Mouse (Mus musculus) CD4-positive helper T cell, adult 2 months (primary cell): ENCODE results near the gene Adam19.

ENCODE experiments used
- DNase-seq: peaks from one replicate; pipeline ENCODE4 v3.0.0-alpha.2; 2012; ENCODE audit warnings: low read depth, missing footprints, low spot score

The Adam19 gene

DNA sequence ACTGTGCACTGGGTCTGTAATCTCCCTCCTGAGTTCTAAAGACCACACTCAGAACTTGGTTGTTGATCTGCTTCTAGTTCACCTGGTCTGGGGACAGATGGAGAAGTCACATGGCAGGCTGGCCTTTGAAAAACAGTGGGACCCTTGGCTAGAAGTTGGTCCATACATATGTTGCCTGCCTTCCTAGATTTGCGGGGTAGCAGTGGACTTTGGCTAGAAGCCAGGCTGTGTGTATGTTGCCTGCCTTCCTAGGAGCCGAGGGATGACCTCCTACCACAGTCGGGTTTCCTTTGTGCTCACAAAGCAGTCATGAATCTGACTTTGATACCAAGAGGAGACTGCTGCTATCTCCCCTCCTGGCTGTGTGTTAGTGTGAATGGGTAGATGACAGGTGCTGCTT is 41.3 kb downstream of the Adam19 start:
- DNase-seq = no peak

DNA sequence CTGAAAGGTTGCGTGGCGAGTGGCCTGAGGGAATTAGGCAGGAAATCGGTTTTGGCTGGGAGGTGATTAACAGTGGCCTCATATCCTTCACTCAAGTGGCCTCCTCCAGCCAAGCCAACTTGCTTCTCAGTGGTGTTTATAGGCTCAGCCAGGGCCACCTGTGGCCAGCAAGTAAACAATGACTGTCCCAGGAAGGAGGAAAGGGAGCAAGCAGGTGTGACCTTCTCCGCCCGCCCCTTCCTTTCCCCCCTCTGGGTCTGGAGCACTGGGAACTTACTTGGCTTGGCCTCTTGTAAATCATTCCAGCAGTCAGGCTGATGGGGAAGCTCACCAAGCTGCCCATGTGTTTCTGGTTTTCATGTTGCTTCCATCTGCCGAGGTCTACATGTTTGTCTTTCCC is 46.3 kb downstream of the Adam19 start:
- DNase-seq = no peak

DNA sequence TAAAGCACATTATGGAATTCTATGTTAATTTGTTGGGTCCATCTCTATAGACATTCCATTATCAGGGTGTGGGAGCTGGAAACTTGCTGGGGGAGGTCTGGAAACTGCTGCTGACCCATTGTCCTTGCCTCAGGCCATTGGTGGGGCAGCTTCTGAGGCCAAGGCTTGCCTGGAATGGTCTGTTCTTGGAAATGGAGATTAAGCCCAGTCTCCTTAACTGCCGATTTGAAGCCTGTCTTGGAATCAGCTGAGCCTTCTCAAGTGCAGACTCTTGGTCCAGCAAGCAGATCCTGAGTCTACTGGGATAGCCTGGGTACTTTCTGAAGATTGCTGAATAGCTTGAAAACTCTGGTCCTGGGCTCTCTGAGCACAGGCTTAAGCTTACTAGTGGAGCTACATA is 51.3 kb downstream of the Adam19 start:
- no peak for DNase-seq

DNA sequence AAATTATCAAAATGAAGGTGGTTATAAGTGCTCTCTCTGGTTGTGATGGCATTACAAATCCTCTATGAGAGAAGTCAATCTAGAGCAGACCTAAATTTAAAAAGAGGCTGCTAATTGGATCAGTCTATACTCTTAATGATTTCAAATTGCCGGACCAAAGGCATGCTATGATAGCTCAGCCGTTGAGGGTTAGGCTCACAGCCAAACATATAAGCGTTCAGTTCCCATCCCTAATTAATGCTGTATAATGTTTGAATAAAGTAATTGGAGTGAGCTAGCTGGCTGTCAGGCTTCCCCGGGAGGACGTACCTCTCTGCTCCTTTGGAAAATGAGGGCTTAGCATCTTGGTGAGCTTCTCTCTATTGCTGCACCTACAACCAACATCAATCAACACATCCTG is 53.4 kb downstream of the Adam19 start:
- DNase-seq = no peak

DNA sequence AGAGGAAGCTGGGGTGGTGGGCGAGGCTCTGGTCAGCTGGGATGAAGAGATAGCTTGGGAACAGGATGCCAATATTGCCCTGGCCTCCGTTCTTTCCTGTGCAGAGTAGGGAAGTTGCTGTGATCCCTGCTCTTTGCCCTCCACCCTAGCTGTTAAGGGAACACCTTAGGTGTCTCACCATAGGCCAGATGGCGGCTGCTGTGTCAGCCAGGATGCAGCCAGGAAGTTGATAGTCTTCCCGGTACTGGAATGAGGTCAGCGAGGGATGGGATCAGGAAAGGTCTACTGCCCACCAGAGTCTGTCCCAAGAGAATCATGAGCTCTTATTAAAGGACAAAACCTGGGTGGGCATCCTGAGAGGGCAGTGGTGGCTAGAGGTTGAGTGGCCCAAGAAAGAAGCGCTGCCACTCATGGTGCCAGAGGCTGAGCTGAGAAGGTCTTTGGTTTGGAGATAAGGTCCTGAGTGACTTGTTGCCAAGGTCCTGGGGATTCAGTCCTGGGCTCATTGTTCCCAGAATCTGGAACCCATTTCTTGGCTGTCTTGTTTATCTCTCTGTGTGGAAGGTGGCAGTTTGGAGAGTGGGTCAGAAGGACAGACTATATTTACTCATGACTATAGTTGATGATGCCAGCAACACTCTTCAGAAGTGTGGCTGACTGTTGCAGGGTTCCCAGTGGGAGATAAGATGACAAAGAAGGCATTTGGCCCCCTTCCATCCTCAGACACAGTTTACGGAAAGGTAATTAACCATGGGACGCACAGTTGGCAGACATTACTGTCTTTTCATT is 54.6 kb downstream of the Adam19 start:
- DNase-seq = no peak

DNA sequence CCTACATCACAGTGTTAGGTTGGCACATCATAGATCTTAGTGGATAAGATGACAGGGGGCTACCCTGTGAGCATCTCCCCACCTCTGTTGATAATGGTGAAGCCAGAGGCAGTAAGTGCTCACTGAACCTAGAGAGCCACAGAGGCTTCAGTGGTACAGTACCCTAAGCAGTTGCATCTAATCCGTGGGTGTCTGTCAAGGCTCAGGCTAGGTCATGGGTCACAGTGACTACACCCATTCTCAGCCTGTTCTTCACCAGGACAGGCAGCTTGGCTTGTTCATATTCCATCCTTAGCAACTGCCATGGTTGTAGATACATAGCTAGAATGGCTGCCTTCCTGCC is 55.1 kb downstream of the Adam19 start:
- DNase-seq = no peak

DNA sequence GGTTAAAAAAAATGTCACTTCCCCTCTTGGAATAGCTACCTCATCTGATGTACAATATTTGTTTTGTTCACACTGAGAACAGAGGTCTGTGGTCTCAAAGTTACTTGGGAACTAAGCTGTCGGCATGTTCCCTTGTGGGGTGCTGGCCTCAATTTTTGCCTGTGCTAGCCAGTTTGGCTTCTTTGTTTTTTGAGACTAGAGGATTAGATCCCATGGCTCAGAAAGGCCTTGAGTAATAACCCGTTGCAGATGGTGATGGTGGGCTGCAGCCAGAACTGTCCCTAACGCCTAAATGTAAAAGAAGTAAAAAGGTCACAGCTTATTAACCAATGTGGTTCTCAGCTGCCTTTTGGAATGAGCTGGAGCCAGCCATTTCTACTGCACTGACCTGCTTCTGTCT is 57.4 kb downstream of the Adam19 start:
- no peak for DNase-seq

DNA sequence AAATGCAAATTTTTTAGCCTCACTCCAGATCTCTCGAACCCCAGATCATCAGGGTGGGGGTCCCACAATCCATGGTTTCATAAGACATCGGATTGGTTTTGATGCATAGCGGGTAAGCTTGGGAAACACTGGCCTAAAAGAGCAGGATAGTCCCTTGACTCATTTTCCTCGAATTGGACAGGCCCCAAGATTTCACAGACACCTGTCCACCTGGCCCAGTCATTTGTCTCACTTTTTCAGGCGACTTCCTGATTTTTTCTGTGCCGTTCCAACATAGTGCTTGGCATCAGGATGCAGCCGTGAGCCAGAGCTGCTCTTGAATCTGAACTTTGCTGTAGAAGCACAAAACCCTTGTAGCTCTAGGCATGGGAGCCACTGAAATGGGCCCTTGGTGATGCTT is 58.4 kb downstream of the Adam19 start:
- DNase-seq = no peak

DNA sequence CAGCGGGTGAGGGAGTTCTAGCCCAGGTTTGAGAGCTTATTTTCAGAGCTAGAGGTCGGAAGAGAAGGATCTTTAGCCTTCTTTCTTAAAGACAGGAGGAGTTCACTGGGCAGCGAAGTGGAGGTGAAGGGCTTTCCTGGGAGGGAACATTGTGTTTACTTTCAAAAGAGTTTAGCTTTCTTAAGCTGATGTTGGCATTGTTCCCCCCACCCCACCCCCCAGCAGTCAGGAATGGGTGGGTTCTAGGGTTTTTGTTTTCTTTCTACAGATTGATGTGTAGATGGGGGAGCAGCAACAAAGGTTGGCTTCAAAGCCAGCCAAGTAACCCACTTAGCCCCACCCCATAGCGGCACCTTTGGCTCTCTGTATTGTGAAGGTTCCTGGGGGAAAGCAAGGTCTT is 59.2 kb downstream of the Adam19 start:
- DNase-seq = no peak

DNA sequence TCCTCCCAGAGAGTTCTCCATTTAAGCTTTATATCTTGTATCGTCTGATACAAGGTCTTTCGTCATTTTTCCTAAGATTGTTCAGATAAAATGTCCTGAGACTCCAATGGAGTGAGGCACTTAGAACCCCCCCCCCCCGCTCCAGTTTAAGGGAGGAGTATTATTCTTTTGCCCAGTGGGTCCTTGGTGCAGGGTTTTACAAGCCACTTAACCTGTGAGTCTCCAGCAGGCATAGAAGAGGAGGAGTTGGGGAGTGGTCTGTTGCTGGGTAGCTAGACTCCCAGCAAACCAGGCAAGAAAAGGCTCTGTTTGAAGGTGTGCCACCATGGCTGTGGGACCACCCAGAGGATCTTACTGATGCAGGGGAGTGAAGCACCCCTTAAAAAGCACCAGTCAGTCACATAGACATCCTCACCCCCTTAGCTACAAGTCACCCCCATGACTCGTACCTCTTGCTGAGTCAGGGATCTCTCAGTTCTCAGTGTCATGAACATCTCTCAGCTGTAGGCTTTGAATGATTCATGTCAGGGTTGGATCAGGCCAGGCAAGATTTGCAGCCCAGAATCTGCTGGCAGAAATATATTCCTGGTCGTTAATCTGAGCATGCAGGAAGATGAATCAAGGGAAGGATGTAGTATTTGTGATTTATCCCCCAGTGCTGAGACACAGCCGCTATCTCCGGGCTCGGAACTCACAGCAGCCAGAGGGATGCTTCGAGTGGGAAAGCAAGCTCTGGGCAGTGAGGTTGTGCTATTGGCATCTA is 59.8 kb downstream of the Adam19 start:
- no peak for DNase-seq

DNA sequence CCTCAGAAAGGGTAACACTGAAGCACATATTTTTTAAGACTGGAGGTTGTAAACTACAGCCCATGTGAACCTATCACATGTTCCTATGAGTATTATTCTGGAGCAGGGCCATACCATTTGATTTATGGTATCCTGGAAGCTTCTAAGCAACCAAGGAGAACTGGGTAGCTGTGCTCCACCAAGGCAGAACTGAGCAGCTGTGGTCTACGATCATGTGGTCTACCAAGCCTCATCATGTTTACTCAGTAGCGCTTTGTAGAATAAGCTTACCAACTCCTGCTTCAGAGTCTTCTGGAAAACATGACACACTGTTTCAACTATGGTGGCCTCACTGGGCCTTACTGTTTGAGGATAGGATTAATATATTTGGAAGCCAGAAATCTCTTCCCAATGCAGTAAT is 60.7 kb downstream of the Adam19 start:
- DNase-seq = no peak

DNA sequence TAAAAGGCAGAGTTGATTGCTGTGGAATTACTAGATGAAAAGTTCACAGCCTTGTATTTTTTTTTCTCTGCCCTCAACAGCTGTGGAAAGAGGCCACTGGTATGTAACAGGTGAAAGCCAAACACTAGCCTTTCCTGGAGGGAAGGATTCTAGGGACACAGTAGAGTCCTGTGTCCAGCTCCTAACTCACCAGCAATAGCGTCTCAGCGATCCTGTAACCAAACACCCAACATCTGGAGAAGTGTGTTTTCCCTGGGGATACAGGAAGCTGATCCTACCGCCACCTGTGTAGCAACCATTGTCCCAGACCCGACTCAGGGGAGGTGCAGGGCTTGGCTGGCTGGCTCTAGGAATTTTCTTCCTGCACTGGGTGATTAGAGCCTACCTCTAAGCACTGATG is 63.8 kb downstream of the Adam19 start:
- no peak for DNase-seq

DNA sequence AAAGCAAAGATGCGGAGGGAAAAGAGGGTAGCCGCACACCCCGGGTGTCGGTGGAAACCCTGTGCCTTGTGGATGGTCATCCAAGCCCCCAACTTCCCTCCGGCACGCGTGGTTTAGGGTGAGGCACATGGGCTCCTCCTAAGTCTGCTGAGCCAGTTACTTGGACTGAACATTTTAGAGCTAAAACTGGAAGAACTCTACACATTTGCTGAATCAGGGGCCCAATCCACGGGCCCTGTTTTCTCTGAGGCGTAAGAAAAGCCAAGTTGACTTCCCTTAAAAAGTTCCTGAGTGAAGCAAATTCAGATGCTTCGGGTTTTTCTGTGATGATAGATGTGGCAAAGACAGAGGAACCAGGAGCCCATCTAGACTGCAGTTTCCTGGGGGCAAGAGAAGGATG is 64.3 kb downstream of the Adam19 start:
- no peak for DNase-seq

DNA sequence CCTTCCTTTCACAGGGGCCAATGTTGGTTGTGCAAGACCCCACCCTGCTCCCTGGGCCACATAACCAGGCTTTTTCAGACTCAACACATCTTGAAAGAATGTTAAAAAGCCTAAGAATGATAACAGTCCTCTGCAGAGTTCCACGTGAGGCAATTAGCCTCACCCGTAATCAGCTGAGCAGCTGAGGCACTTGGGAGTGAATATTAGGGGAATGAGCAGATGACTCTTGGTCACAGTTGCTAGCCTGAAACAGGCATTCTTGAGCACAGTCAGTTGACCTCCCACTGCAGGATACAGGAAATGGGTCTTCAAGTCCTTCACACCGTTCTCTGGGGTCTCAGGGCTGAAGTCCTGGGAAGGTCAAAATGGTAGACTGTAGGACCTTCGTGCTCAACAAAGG is 65.9 kb downstream of the Adam19 start:
- DNase-seq = no peak

DNA sequence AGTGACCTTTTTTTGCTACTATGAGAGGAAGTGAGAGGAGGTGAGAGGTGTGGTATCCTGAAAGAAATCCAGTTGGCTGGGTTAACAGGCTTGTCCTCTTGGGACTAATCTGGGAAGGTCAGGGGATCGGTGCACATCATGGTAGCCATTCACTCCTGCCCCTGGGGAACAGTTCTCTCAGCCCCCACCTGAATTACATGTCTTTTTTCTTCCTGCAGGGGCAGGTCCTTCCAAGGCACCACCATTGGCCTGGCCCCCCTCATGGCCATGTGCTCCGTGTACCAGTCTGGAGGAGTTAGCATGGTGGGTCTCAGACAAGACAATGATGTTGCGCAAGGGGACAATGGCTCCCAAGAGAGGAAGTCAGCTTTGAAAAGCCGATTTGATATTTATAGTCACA is 67.1 kb downstream of the Adam19 start:
- DNase-seq = no peak

DNA sequence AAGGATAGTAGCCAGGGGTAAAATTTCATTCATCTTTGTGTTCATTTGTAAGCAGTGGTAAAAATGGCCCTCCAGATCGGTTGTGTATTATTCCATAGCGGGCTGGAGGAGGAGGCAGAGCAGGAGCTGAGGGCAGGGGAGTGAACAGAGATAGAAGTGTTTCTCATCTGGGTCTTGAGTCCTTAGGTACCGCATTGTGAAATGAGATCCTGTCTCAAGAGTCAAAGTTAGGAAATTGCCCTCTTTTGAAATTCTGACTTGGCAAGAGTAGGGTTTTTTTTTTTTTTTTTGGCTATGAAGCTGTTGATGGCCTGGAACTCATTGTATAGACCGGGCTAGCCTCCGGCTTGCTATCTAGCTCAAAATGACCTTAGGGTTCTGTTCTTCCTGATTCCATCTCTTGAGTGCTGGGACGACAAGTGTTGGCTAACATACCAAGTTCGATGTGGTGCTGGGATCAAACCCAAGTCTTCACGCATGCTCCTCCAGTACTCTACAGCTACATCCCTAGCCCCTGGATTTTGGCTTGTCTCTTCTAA is 67.6 kb downstream of the Adam19 start:
- no peak for DNase-seq

DNA sequence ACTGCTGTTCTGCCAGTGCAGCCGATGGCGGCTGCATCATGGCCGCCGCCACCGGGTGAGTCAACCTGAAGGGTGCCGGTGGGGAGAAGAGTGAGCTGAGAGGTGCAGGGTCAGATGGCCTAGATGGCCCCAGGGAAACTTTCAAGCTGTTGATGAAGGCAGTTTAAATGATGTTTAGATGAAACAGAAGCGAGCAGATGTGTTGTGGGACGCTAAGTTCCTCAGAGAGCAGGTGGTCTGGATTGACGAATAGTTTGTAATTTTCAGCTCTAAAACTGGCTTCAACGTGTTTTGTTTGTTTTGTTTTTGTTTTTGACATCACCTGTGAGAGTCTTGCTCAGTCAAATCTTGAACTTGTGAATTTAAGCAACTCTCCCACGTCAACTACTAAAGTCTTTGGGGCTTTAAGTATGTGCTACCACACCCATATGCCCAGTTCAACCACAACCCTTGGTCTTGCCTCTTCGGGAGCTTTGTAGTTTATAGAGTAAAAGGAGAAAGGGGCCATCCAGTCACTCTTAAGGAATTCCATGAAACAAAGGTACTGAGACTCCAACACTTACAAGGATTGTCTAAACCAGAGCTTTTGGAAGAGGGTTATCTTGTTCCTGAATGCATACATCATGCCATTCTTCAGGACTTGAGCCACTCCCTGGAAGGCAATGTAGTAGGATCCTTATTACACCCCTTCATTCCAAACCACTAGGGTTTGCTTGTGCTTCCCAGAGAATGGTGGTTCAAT is 69.5 kb downstream of the Adam19 start:
- DNase-seq = no peak

DNA sequence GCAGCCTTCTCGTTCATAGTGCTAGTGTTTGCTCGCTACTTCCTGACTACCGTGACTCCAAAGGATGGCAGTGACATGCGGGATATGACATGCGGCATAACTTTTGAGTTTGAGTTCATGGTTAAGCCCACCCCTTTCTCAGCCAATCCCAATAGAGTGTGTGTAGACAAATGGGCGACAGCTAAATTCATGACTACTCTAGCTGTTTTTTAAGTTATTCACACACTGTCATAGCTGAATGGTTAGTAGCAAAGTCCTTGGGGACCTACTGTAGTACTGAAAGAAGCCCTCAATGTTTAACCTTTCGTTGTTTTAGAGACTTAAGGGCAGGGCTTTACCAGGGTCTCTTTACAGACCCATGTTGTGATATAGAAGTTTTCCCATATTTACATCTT is 70.0 kb downstream of the Adam19 start:
- peak; percentile 30 for DNase-seq

DNA sequence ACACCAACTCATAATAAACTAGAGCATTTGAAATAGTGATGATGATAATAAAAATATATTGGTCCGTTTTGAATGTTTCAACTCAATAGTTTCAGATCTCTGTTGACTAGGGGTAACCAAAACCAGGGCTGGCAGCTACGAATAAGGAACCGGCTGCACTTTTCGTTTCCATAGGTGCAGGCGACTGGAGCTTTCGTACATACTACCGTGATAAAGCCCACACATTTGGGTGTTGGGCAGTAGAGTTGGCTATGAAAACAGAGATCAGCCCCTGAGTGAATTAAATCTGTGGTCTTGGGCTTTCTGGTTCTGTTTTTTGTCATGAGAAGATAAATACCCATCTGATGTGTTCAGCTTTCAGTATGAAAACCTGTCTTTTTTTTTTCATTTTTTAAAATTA is 70.5 kb downstream of the Adam19 start:
- DNase-seq = peak; percentile 34

DNA sequence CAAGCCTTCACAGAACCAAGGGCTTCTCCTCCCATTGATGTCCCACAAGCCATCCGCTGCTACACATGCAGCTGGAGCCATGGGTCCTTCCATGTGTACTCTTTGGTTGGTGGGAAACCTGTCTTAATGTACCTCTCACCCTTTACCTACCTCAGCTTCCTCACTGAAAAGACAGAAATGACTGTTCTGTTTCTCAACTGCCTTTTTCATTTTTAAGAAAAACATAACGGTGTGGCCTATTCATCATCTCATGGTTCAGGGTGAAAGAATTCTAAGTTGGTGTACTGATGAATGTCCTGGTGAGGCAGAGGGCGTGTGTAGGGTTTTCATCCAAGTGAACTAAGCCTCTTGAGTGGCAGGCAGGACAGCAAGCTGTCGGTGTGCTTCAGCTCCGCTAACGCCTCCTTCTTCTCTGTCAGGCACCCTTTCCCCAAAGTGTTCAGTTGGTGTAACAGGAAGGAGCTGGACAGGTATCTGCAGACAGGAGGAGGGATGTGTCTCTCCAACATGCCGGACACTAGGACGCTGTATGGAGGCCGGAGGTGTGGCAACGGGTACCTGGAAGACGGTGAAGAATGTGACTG is 71.1 kb downstream of the Adam19 start:
- peak; percentile 31 for DNase-seq

DNA sequence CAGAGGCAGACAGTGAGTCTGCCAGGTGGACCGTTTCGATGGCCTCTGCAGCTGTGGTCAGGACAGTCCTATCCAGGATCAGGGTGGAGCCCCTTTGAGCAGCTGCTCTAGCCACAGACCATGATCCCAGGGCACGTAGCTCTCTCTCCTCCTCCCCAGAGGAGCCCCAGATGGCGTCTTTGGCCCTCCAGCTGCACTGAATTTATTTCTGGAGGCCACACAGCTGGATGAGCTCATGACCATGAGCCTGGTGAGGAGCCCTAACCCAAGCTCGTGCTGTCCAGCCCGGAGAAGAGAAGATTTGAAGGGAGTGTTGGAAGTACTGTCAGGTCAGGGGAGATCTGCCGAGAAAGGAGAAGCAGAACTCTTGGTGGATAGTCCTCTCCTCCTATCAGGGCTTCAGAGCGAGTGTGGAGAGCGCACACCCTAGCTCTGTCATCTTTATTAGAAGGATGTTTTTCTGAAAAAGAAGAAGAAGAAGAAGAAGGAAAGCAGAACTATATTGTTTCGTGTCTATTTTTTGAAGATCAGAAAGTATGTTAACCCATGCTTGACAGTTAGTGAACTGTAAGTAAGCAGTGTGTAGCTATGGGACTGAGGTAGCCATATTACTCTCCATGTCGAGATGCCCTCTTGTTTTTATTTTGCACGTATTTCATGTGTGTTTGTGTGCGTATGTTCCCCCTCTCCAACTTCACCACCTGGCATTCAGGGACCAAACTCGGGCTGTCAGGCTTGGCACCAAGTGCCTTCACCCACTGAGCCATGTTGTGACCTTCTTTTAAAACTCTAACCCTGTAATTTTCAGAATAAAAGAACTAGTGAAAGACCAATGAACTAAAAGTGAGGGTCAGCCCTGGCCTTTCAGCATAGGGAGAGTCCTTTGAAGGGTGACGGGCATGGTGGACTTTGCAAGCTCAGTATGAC is 72.1 kb downstream of the Adam19 start:
- DNase-seq = peak; percentile 20
